Mouse (Mus musculus) adrenal gland, postnatal 10 days (tissue): ENCODE measurements around the gene Pip5k1a. TPM values are rescaled to one million over a fixed set of nuclear protein-coding genes. Genes with fewer than 3 reads are reported as not detected.
"Not testable (repeated sequence)": the region's sequence is repeated elsewhere in the genome, so short reads cannot be mapped to it uniquely, and the experiment has no call there.

Experiments used
- DNase-seq: peaks from one replicate; pipeline ENCODE4 v3.0.0; 2021; ENCODE audit warnings: mixed read lengths
- total RNA-seq, 2 experiments: library from RNA; stranded (reverse); gene quantifications; 2 replicates each; pipeline ENCODE4 v1.2.3; 2021

The Pip5k1a gene
- total RNA-seq, 2 experiments from 2014 or later: 35.0 to 40.3 TPM

GRCm38 (mm10) chr3:95112760-95113159 is 6.0 kb upstream of the Pip5k1a start:
- no peak for DNase-seq

- peak; percentile 91 for DNase-seq
Measured at GRCm38 (mm10) chr3:95110911-95111726, 4.4 kb upstream of the Pip5k1a start, which contains the start of gene Vps72. Gene Vps72 (plus strand): TSS chr3:95111022.

GRCm38 (mm10) chr3:95107898-95108297 is 1.2 kb upstream of the Pip5k1a start:
- no peak for DNase-seq

- not testable (repeated sequence) for DNase-seq
Measured at GRCm38 (mm10) chr3:95107308-95107707, 578 bp upstream of the Pip5k1a start.

- DNase-seq: no peak
Measured at GRCm38 (mm10) chr3:95105586-95106337, 968 bp downstream of the Pip5k1a start.

- DNase-seq: no peak
Measured at GRCm38 (mm10) chr3:95105121-95105520, 1.6 kb downstream of the Pip5k1a start.

- DNase-seq: no peak
Measured at GRCm38 (mm10) chr3:95100854-95101253, 5.9 kb downstream of the Pip5k1a start.

- DNase-seq: no peak
Measured at GRCm38 (mm10) chr3:95088071-95088470, 18.7 kb downstream of the Pip5k1a start.

- DNase-seq: no peak
Measured at GRCm38 (mm10) chr3:95071606-95072005, 35.1 kb downstream of the Pip5k1a start.

- DNase-seq: peak; percentile 45
Measured at GRCm38 (mm10) chr3:95066570-95066969, 40.2 kb downstream of the Pip5k1a start.

GRCm38 (mm10) chr3:95066095-95066494 is 40.6 kb downstream of the Pip5k1a start:
- DNase-seq: no peak

GRCm38 (mm10) chr3:95065553-95065952 is 41.2 kb downstream of the Pip5k1a start:
- DNase-seq: no peak

GRCm38 (mm10) chr3:95063741-95064140 is 43.0 kb downstream of the Pip5k1a start:
- no peak for DNase-seq

- DNase-seq: no peak
Measured at GRCm38 (mm10) chr3:95058078-95058477, 48.7 kb downstream of the Pip5k1a start.

- peak; percentile 42 for DNase-seq
Measured at GRCm38 (mm10) chr3:95056275-95056674, 50.5 kb downstream of the Pip5k1a start.

GRCm38 (mm10) chr3:95054481-95055260 is 52.1 kb downstream of the Pip5k1a start:
- peak; percentile 59 for DNase-seq

- DNase-seq: peak; percentile 42
Measured at GRCm38 (mm10) chr3:95053701-95054100, 53.0 kb downstream of the Pip5k1a start.

- DNase-seq: peak; percentile 63
Measured at GRCm38 (mm10) chr3:95052959-95053358, 53.8 kb downstream of the Pip5k1a start.

GRCm38 (mm10) chr3:95047914-95048313 is 58.8 kb downstream of the Pip5k1a start:
- peak; percentile 52 for DNase-seq

- peak; percentile 51 for DNase-seq
Measured at GRCm38 (mm10) chr3:95046462-95047057, 60.2 kb downstream of the Pip5k1a start.

GRCm38 (mm10) chr3:95043251-95043650 is 63.5 kb downstream of the Pip5k1a start:
- DNase-seq: no peak

GRCm38 (mm10) chr3:95042838-95043229 is 63.9 kb downstream of the Pip5k1a start:
- DNase-seq: no peak
